ENCODE assay signal across 13 mouse cellular contexts in genomic region chr1:155252631-155253121, GRCm38 (mm10). TPM values are rescaled to one million over a fixed set of nuclear protein-coding genes. Genes with fewer than 3 reads are reported as not detected.
DNase-seq lines count a peak whose midpoint lies in the region; ATAC-seq and TF ChIP-seq lines count a peak whose summit lies in the region.
"Had no signal": no experiment of that assay in that cellular context is flagged by ENCODE, and none has a peak within 500 bp of the region (broad histone marks: within the 10 kb centered on the region; RNA-seq: fewer than 3 reads in every experiment).

No protein-coding gene starts in this region.

- no peaks in the 10 kb centered on the region for H3K27me3 ChIP-seq in heart, adult 2 months (ENCODE audit: control insufficient read depth, insufficient read depth, low read length)
- H3K27me3 ChIP-seq in forebrain, embryonic 14.5 days (replicated peaks; ENCODE audit: control insufficient read depth, insufficient read depth, low read length) = no peaks in the 10 kb centered on the region
- H3K27me3 ChIP-seq: embryonic facial prominence, embryonic 13.5 days had no signal

- H3K36me3 ChIP-seq in heart, adult 2 months (ENCODE audit: control insufficient read depth, insufficient read depth, low read length) = no peaks in the 10 kb centered on the region
- no peaks in the 10 kb centered on the region for H3K36me3 ChIP-seq in forebrain, embryonic 14.5 days (ENCODE audit: control insufficient read depth, insufficient read depth, low read length)
- H3K36me3 ChIP-seq: embryonic facial prominence, embryonic 13.5 days had no signal

- no peaks in the 10 kb centered on the region; the same call in 1 of the 2 replicates for H3K4me1 ChIP-seq in heart, adult 2 months (ENCODE audit: control insufficient read depth, insufficient read depth, low read length)
- H3K4me1 ChIP-seq in forebrain, embryonic 14.5 days (ENCODE audit: control insufficient read depth, insufficient read depth, low read length) = no peaks in the 10 kb centered on the region

- peak; percentile 1 to 15 for DNase-seq in heart, adult 2 months
- no peak for DNase-seq in heart, adult 9 months (ENCODE audit: low spot score in 2 of 2)
- peak; percentile 32 for DNase-seq in testis, postnatal 10 days (ENCODE audit: low spot score)
- no peak for DNase-seq in testis, postnatal 14 days (ENCODE audit: low spot score)
- peak; percentile 63 to 66 for DNase-seq in kidney, postnatal 36 days
- DNase-seq in yolk sac, embryonic 10.5 days (ENCODE audit: low spot score) = peak; percentile 48
- no peak for DNase-seq in left cerebral cortex, adult 18-20 months (ENCODE audit: low spot score in 2 of 2)
- no peak for DNase-seq in forebrain, embryonic 14.5 days (ENCODE audit: low spot score)
- DNase-seq: cerebellum, adult 9-10 months; lung, adult 2 months; thymus, adult 18-20 months had no signal

- WGBS in heart, adult 2 months = 45% methylated on average over 6 of the region's 6 CpGs
- 55% methylated on average over 6 of the region's 6 CpGs for WGBS in forebrain, embryonic 14.5 days

- no peaks in the 10 kb centered on the region for H3K9me3 ChIP-seq in forebrain, embryonic 14.5 days (replicated peaks; ENCODE audit: control insufficient read depth, low read length)
- H3K9me3 ChIP-seq: embryonic facial prominence, embryonic 13.5 days had no signal

- no peak for TF ChIP-seq CTCF in heart, adult 2 months (IDR thresholded peaks at IDR 0.05)

- H3K4me2 ChIP-seq in forebrain, embryonic 14.5 days (ENCODE audit: low read length) = no peak overlapping the region
- H3K4me2 ChIP-seq: embryonic facial prominence, embryonic 13.5 days had no signal

- no peak for ATAC-seq in forebrain, embryonic 14.5 days
- ATAC-seq: inflammation-experienced regulatory T-cells, adult 6 months had no signal

- TF ChIP-seq POLR2A in heart, adult 2 months (IDR thresholded peaks at IDR 0.05; ENCODE audit: insufficient read depth, low read depth, low read length) = no peak

- H3K27ac ChIP-seq in heart, adult 2 months = no peak overlapping the region
- H3K27ac ChIP-seq in forebrain, embryonic 14.5 days (ENCODE audit: low read depth, low read length) = no peak overlapping the region
- H3K27ac ChIP-seq: embryonic facial prominence, embryonic 13.5 days had no signal

- no peak overlapping the region for H3K4me3 ChIP-seq in heart, adult 2 months
- H3K4me3 ChIP-seq in forebrain, embryonic 14.5 days (ENCODE audit: low read depth, low read length) = no peak overlapping the region
- H3K4me3 ChIP-seq: embryonic facial prominence, embryonic 13.5 days had no signal

- H3K79me2 ChIP-seq in heart, adult 2 months (replicated peaks; ENCODE audit: control insufficient read depth, insufficient read depth, low read length) = no peaks in the 10 kb centered on the region

- no peak for TF ChIP-seq EP300 in heart, adult 2 months (IDR thresholded peaks at IDR 0.05; ENCODE audit: insufficient read depth, low read depth, low read length)

- H3K9ac ChIP-seq in heart, adult 2 months (ENCODE audit: low read depth, low read length) = no peak overlapping the region
- no peak overlapping the region for H3K9ac ChIP-seq in forebrain, embryonic 14.5 days (ENCODE audit: low read length)
- H3K9ac ChIP-seq: embryonic facial prominence, embryonic 13.5 days had no signal

- intact Hi-C loops in heart, adult 2 months (cut with DNase I) = no loop called here

RNA-seq across cellular contexts. Expression of gene BC034090, which starts 8.4 kb away (rescaled TPM):
- 10 to 100 TPM; 37.2 to 37.5 TPM for total RNA-seq in heart, adult 2 months (2021)
- polyA plus RNA-seq in heart, adult 2 months (2012; rRNA removed) = 31.8 and 44.8 TPM in 2 replicates
- 10 to 100 TPM in 1 of 2 experiments, 1 to 10 TPM in 1; 7.9 to 10.7 TPM for total RNA-seq in left cerebral cortex, adult 18-20 months (2021)
- polyA plus RNA-seq in forebrain, embryonic 14.5 days (2014; fragmentation: Nextera tagmentation; extraction: Ambion mirVana) = 2.4 TPM in 2 replicates

Comparison
In these comparisons a context has a peak if more than half of its experiments do, and no peak if none do; other contexts are left out.
1. DNase-seq: peak in heart, adult 2 months (2 of 2), testis, postnatal 10 days (single experiment), kidney, postnatal 36 days (2 of 2) and yolk sac, embryonic 10.5 days (single experiment); none in heart, adult 9 months (0 of 2), testis, postnatal 14 days (single experiment), left cerebral cortex, adult 18-20 months (0 of 2) and forebrain, embryonic 14.5 days (single experiment).